Mouse (Mus musculus): Measurements from ENCODE around the gene Sept11.

GRCm38 (mm10) chr5:93098219-93098618 lies 5.0 kb downstream of the Sept11 start:
- TF ChIP-seq CTCF (IDR thresholded peaks at IDR 0.05; ENCODE audit: low read depth, low read length) (no peak), GATA1 (IDR thresholded peaks at IDR 0.05; ENCODE audit: borderline replicate concordance, low read length) (no peak), GATA2 (IDR thresholded peaks at IDR 0.05; ENCODE audit: borderline replicate concordance, low read depth, low read length) (no peak), POLR2AphosphoS5 (IDR thresholded peaks at IDR 0.05; ENCODE audit: insufficient replicate concordance, low read depth, low read length) (no peak)

Data from G1E (cell line).